Mouse (Mus musculus): ENCODE results near the gene Btbd3.

DNA sequence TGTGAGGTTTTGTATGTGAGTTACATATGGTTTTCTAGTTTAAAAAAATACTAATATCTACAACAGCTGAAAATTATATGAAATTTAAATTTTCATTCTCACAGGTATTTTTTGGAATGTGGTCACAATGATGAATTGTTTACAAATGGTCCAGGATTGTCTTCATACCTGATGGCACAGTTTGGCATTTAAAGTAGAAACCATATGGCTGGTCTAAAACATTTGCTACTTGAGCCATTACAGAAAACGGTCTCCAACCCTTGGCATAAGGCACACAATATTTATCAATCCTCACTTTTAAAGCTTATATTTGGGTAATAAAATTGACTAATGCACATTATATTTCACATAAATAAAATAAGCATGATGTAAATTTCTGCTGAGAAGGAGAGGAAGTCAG, 272.1 kb downstream of the Btbd3 start:
- TF ChIP-seq CTCF (IDR thresholded peaks at IDR 0.05; ENCODE audit: borderline replicate concordance, extremely low read depth, insufficient read depth, insufficient read length), result no peak
- no peak for TF ChIP-seq POLR2A (IDR thresholded peaks at IDR 0.05; ENCODE audit: borderline replicate concordance, extremely low read depth, insufficient read depth, insufficient read length, poor library complexity, severe bottlenecking)
